Mouse (Mus musculus) cerebellum, adult 2 months (tissue): ENCODE results near the gene 9930022D16Rik. TPM values are rescaled to one million over a fixed set of nuclear protein-coding genes. Genes with fewer than 3 reads are reported as not detected.

Experiments used
- DNase-seq, 2 experiments: peaks; one replicate each; pipeline ENCODE4 v3.0.0; 2021
- H3K27ac ChIP-seq: fragments of 200-500 bp; 2 replicates; pipeline ENCODE4 v1.5.1; 2012; ENCODE audit warnings: low read length, control low read depth, inconsistent platforms; ENCODE audit not compliant: insufficient read depth
- H3K27me3 ChIP-seq: fragments of 200-500 bp; 2 replicates; pipeline ENCODE4 v1.6.1; 2012; ENCODE audit warnings: inconsistent platforms, mild to moderate bottlenecking, low read length, moderate library complexity; ENCODE audit not compliant: control insufficient read depth, insufficient read depth
- H3K4me1 ChIP-seq: fragments of 200-500 bp; 2 replicates; pipeline ENCODE4 v1.6.1; 2011; ENCODE audit warnings: low read length; ENCODE audit not compliant: control insufficient read depth, insufficient read depth
- H3K4me3 ChIP-seq: fragments of 200-500 bp; replicated peaks from 2 replicates; pipeline ENCODE3; 2011; ENCODE audit warnings: mild to moderate bottlenecking, low read depth, low read length, control low read depth; ENCODE audit not compliant: insufficient read depth
- CTCF ChIP-seq: fragments of 200-500 bp; IDR thresholded peaks from 2 replicates; pipeline ENCODE4 v1.5.1; 2011; ENCODE audit warnings: low read depth, mild to moderate bottlenecking, control low read depth, low read length, moderate library complexity, borderline replicate concordance; ENCODE audit not compliant: insufficient read depth
- POLR2A ChIP-seq: fragments of 200-500 bp; IDR thresholded peaks from 2 replicates; pipeline ENCODE4 v1.6.1; 2011; ENCODE audit warnings: low read length, control low read depth, borderline replicate concordance; ENCODE audit not compliant: insufficient read depth
- WGBS: fragments of 180-500 bp; shearing (Covaris S2); methylation state at CpG from one replicate; pipeline ENCODE4 v1.1.7; 2018; 5-methylcytosine and 5-hydroxymethylcytosine counted together
- polyA plus RNA-seq: library from polyadenylated mRNA; depleted of rRNA; stranded (reverse); fragments of >200 nt; gene quantifications from 2 replicates; pipeline ENCODE4 v1.2.3, GENCODE M21; 2012

9930022D16Rik gene
- polyA plus RNA-seq, 1 experiment: not detected

GRCm38 (mm10) chr11:109442166-109442730 lies 28.5 kb downstream of the 9930022D16Rik start:
- 82% methylated on average over 5 of the region's 5 CpGs for WGBS
- DNase-seq: no peak
- no peak overlapping the region for H3K4me3 ChIP-seq
- H3K27me3 ChIP-seq: no peaks in the 10 kb centered on the region
- H3K4me1 ChIP-seq: no peaks in the 10 kb centered on the region; the same call in 1 of the 2 replicates
- TF ChIP-seq POLR2A: no peak
- TF ChIP-seq CTCF: no peak
- no peak overlapping the region for H3K27ac ChIP-seq

- no peak for TF ChIP-seq POLR2A
- TF ChIP-seq CTCF: no peak
- WGBS: 91% methylated on average over 8 of the region's 8 CpGs
- Histone ChIP-seq H3K4me1 (no peaks in the 10 kb centered on the region), H3K27me3 (no peaks in the 10 kb centered on the region), H3K27ac (no peak overlapping the region), H3K4me3 (no peak overlapping the region)
- no peak for DNase-seq
Measured at GRCm38 (mm10) chr11:109443468-109444263, 29.9 kb downstream of the 9930022D16Rik start.

GRCm38 (mm10) chr11:109444600-109444999 lies 30.9 kb downstream of the 9930022D16Rik start:
- TF ChIP-seq CTCF (peak; percentile 31; the same call in 1 of the 2 replicates), POLR2A (no peak)
- 63% methylated on average over 7 of the region's 7 CpGs for WGBS
- H3K27ac ChIP-seq: no peak overlapping the region
- H3K4me1 ChIP-seq: no peaks in the 10 kb centered on the region
- no peaks in the 10 kb centered on the region for H3K27me3 ChIP-seq
- no peak overlapping the region for H3K4me3 ChIP-seq
- no peak for DNase-seq

GRCm38 (mm10) chr11:109445438-109446035 lies 31.8 kb downstream of the 9930022D16Rik start:
- Histone ChIP-seq H3K27me3 (no peaks in the 10 kb centered on the region), H3K4me1 (no peaks in the 10 kb centered on the region), H3K27ac (no peak overlapping the region), H3K4me3 (no peak overlapping the region)
- 45% methylated on average over 13 of the region's 13 CpGs for WGBS
- TF ChIP-seq CTCF (peak; percentile 79), POLR2A (no peak)
- peak; percentile 37 to 59 for DNase-seq

GRCm38 (mm10) chr11:109451169-109451568 lies 37.5 kb downstream of the 9930022D16Rik start:
- no peaks in the 10 kb centered on the region for H3K27me3 ChIP-seq
- no peak overlapping the region for H3K4me3 ChIP-seq
- H3K4me1 ChIP-seq: no peaks in the 10 kb centered on the region
- WGBS: 87% methylated on average over 11 of the region's 11 CpGs
- H3K27ac ChIP-seq: no peak overlapping the region
- TF ChIP-seq CTCF: no peak
- TF ChIP-seq POLR2A: no peak
- DNase-seq: no peak

- Histone ChIP-seq H3K27ac (no peak overlapping the region), H3K27me3 (no peaks in the 10 kb centered on the region), H3K4me1 (no peaks in the 10 kb centered on the region), H3K4me3 (no peak overlapping the region)
- no peak for DNase-seq
- TF ChIP-seq POLR2A: no peak
- no peak for TF ChIP-seq CTCF
- WGBS: 93% methylated on average over 5 of the region's 5 CpGs
Measured at GRCm38 (mm10) chr11:109456261-109456660, 42.5 kb downstream of the 9930022D16Rik start.

- DNase-seq: no peak
- 94% methylated on average over 11 of the region's 11 CpGs for WGBS
- TF ChIP-seq POLR2A (no peak), CTCF (no peak)
- Histone ChIP-seq H3K4me1 (no peaks in the 10 kb centered on the region), H3K4me3 (no peak overlapping the region), H3K27me3 (no peaks in the 10 kb centered on the region), H3K27ac (no peak overlapping the region)
Measured at GRCm38 (mm10) chr11:109458165-109458564, 44.4 kb downstream of the 9930022D16Rik start.
